Mouse (Mus musculus): ENCODE measurements around the gene Olfr1501.
"Not testable (repeated sequence)": the region's sequence is repeated elsewhere in the genome, so short reads cannot be mapped to it uniquely, and the experiment has no call there.

Olfr1501 gene

DNA sequence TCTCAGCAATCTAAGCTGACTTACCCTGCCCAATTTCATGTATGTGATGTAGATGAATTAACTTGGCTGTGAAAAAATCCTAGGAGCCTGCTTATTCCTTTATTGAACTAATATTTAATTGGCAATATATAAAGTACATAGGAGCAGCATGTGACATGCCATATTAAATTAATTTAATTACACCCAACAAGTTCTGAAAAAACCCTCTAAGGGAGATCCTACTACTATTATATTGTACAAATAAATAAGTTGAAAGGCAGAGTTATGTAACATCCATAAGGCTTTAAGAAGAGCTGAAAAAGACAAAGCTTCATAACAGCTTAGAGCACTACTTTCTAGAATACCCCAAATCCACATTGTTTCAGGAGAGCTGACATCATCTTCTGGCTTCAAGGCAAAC, at the start of gene Olfr1501:
Olfr1501 (minus strand) TSS at position 101 of the 400 bp plus-strand sequence.
- DNase-seq, result not testable (repeated sequence)

DNA sequence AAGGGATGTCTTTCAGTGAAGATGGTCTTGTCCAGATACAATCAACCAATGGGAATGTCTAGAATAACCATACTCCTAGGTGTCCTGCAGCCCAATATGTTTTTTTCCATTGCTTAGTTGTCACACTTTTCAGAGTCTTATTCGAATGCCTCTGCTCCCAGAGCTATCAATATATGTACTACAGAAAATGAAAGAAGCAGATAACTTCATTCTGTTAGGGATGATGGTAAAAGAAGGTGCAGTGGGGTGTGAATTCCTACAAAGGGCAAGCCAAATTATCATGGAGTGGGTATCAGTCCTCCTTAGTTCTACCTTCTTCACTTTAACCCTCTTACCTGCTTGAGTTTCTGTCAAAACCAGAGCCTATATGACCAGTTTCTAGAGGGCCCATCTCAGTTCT, 47.3 kb upstream of the Olfr1501 start, which contains the start of gene Olfr1504:
Olfr1504 (minus strand) TSS at position 101 of the 400 bp plus-strand sequence.
- no peak for DNase-seq

DNA sequence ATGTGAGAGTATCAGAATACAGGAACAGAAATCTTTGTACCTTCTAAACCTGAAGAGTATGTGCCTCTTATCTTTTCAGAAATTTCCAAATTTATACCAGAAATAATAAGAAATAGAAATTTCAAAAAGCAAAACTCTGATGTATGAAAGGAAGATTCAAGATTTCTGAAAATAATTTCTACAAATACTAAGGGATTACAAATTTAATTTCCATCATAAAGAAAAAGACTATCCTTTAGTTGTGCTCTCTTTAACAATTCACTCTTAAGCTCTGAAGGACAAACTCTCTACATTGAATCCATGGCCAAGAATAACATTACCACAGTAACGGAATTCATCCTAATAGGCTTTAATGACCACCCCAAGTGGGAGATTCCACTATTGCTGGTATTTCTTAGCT, 11.0 kb upstream of the Olfr1501 start, which contains the start of gene Olfr1502:
Olfr1502 (plus strand) TSS at position 301 of the 400 bp plus-strand sequence.
- no peak for DNase-seq

DNA sequence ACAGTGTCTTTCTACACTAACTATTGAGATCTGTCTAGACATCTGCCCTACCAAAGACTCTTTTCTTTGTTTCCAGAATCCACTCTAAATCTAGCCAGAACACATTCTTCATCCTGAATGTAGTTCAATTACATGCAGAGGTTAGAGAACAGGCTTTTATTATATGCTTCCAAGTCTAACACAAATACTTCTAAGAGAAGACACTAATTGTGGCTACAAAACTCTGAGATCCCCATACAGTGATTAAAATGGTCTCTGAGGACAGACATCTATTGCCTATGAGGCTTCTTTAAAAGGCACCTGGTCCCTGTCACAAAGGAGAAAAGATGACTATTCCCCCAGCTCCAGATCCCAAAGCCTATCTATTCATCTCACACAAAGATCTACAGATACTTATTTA, 20.1 kb downstream of the Olfr1501 start, which contains the start of gene Olfr1500:
Olfr1500 (minus strand) TSS at position 101 of the 400 bp plus-strand sequence.
- DNase-seq, result no peak

DNA sequence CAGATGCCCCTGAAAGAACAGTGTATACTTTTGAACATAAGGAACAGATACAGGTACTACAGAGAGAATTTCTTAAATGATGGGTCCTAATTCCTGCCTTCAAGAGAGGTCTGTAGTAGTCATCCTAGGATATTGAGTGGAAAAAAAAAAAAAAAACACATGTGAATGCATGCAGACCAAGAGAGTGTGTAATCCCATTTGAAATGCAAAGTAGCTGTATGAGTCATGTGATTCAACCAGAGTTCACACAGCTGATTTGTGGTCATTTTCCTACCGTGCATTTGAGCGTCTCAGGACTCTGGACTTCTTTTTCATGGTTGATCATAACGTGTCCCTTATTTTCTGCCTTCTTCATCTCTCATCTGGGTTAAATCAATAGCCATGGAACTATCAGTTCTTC, 22.0 kb downstream of the Olfr1501 start:
- DNase-seq, result no peak

DNA sequence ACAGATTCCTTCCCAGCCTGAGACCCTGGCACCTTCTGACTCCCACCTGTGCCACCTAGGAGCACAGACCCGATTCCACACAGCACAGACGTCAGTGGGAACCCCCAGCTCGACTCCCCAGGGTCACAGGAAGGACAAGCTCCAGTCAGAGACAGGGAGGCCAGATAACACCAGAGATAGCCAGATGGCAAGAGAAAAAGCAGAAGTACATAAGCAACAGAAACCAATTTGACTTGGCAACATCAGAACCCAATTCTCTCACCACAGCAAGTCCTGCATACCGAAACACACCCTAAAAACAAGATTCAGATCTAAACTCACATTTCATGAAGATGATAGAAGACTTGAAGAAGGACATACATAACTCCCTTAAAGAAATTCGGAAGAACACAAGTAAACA, 29.6 kb downstream of the Olfr1501 start:
- no peak for DNase-seq

DNA sequence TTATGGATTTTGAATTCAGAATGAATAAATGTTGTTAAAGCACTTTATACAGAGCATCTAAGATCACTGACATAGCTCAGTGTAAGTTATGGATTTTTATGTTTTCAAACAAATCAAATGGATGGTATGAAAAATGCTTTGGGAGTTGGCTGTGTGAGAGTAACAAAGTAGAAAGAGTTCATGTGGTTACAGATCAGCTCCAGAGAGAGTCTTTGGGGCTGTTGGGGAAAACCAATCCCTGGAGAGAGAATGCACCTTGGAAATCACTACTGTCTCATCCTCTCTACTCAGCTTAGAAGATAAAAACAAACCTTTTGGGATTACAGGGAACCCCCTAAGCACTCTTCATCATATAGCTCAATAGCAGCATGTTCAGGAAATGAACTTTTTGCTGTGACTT, 31.1 kb downstream of the Olfr1501 start, which contains the start of gene Olfr1499:
Olfr1499 (minus strand) TSS at position 101 of the 400 bp plus-strand sequence.
- DNase-seq, result no peak

DNA sequence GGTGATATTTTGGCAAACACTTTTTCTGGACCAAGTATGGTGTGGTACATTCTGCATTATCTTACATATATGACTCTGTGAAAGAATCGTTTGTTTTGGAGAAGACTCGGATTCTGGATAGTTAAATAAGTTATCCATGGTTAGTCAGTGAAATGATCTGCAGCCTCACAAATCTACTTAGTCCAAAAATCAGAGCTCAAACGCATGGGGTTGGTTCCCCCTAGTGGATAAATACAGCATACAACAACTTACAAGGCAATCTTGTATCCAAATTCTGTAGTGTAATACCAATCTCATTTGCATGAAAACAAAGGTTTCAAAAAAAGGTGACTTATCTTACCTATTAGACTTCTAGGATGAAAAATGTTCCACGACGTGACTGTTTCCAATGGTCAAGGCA, 31.7 kb downstream of the Olfr1501 start:
- DNase-seq, result no peak

DNA sequence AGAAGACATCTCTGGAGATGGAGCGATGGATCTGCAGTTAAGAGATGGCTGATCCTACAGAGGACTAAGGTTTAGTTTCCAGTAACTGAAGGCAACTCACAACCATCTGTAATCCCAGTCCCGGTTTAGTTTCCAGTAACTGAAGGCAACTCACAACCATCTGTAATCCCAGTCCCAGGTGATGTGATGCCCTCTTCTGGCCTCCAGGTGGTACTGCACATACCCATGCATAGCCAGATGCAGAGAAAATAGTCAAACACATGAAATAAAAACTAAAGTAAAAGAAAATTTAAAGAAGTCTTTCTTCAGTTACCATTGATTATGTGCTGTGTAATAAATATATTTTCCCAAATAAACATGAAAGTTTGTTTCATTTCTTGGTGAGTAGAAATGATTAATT, 37.7 kb downstream of the Olfr1501 start:
- no peak for DNase-seq

DNA sequence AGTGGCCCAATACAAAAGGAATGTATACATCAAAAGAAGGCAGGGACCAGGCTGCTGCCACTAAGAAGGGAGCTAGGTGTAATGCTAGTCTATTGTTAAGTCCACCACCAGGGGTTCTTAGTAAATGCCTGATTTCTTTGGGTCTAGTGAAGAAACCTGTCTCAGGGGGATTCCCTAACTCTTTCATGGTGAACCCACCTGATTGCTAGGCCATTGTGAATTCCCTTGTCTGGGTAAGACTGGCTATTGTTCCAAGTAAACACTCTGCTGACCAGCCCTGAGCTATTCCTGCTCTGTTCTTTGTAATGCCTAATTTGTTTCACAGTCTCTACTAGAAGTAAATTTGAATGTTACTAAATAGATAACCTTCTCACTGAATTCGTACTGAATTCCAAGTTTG, 45.0 kb downstream of the Olfr1501 start:
- DNase-seq, result not testable (repeated sequence)

DNA sequence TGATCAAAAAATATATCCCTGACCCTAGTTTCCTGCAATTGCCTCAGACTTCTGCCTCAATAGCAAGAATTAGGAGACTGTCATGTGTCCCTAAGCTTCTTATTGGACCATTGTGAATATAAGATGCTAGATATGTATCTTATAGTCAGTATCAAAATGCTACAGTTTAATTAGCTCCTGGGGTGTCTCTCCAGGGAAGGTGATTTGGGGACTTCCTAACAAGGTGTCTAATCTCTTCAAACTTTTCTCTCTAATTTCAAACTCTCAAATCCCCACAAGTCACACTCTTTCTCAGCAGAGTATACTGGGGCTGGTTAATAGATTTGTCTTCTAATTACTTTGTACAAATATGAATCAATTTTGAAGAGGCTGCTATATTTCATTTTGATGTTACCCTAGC, 52.4 kb downstream of the Olfr1501 start, which contains the start of gene Olfr1497:
Olfr1497 (minus strand) TSS at position 101 of the 400 bp plus-strand sequence.
- no peak for DNase-seq
